In genomic region chr15:103182166-103182790, GRCm38 (mm10) we compare ENCODE assay signal across 8 mouse cellular contexts. TPM values are rescaled to one million over a fixed set of nuclear protein-coding genes. Genes with fewer than 3 reads are reported as not detected.
DNase-seq lines count a peak whose midpoint lies in the region; ATAC-seq and TF ChIP-seq lines count a peak whose summit lies in the region.

No protein-coding gene starts in this region.

- H3K79me2 ChIP-seq in C2C12 (ENCODE audit: control insufficient read depth, insufficient read depth), result no peaks in the 10 kb centered on the region

- H3K4me1 ChIP-seq in embryonic fibroblast, embryonic 13.5 days (ENCODE audit: control insufficient read depth, insufficient read depth, low read length), result no peaks in the 10 kb centered on the region
- H3K4me1 ChIP-seq in heart, embryonic 11.5 days (ENCODE audit: control insufficient read depth, insufficient read depth, low read length), result peaks cover 7% of the 10 kb centered on the region
- peaks cover 58% of the 10 kb centered on the region for H3K4me1 ChIP-seq in kidney, embryonic 15.5 days
- peaks cover 25% of the 10 kb centered on the region for H3K4me1 ChIP-seq in liver, embryonic 13.5 days (replicated peaks)
- peaks cover 12% of the 10 kb centered on the region for H3K4me1 ChIP-seq in stomach, embryonic 16.5 days (ENCODE audit: control insufficient read depth, insufficient read depth, low read length)

- H3K79me3 ChIP-seq in C2C12 (ENCODE audit: low read depth), result no peaks in the 10 kb centered on the region

- no peak overlapping the region for H3K27ac ChIP-seq in embryonic fibroblast, embryonic 13.5 days (ENCODE audit: insufficient read depth, low read length)
- H3K27ac ChIP-seq in heart, embryonic 11.5 days (ENCODE audit: low read depth, low read length), result no peak overlapping the region
- H3K27ac ChIP-seq in kidney, embryonic 15.5 days, result no peak overlapping the region
- no peak overlapping the region for H3K27ac ChIP-seq in liver, embryonic 13.5 days
- no peak overlapping the region for H3K27ac ChIP-seq in stomach, embryonic 16.5 days (ENCODE audit: low read length)

- no peaks in the 10 kb centered on the region for H3K27me3 ChIP-seq in C2C12 (ENCODE audit: control insufficient read depth, insufficient read depth, insufficient read length)
- H3K27me3 ChIP-seq in heart, embryonic 11.5 days (ENCODE audit: control insufficient read depth, insufficient read depth, low read length), result peaks cover 55% of the 10 kb centered on the region
- H3K27me3 ChIP-seq in kidney, embryonic 15.5 days, result 0 out of 2 replicates have a peak, but pooled peaks cover 22% of the 10 kb centered on the region
- H3K27me3 ChIP-seq in liver, embryonic 13.5 days, result peaks cover 76% of the 10 kb centered on the region
- H3K27me3 ChIP-seq in stomach, embryonic 16.5 days (ENCODE audit: control insufficient read depth, insufficient read depth, low read length), result peaks cover 18% of the 10 kb centered on the region; the same call in 1 of the 2 replicates

- peak; percentile 85 to 95 for DNase-seq in adrenal gland, postnatal 36 days
- DNase-seq in liver, embryonic 13.5 days, result peak; percentile 66
- peak; percentile 60 to 82 for DNase-seq in natural killer cell, adult 2 months (ENCODE audit: low spot score in 2 of 2)

- ATAC-seq in heart, embryonic 11.5 days (replicated peaks; ENCODE audit: insufficient number of reproducible peaks, low FRiP score, low TSS enrichment), result peak; percentile 25; the same call in 1 of the 2 replicates
- ATAC-seq in kidney, embryonic 15.5 days (replicated peaks; ENCODE audit: low FRiP score), result peak; percentile 35
- ATAC-seq in liver, embryonic 13.5 days (ENCODE audit: low read depth), result peak; percentile 56
- peak; percentile 58; the same call in 1 of the 2 replicates for ATAC-seq in stomach, embryonic 16.5 days (ENCODE audit: insufficient read depth, low FRiP score)

- H3K4me2 ChIP-seq in heart, embryonic 11.5 days, result peak overlapping the region; percentile 70
- peak overlapping the region; percentile 77 for H3K4me2 ChIP-seq in kidney, embryonic 15.5 days
- peak overlapping the region; percentile 71 for H3K4me2 ChIP-seq in liver, embryonic 13.5 days
- H3K4me2 ChIP-seq in stomach, embryonic 16.5 days (ENCODE audit: low read depth, low read length), result peak overlapping the region; percentile 86

- TF ChIP-seq CTCF in C2C12 (IDR thresholded peaks at IDR 0.05; ENCODE audit: control insufficient read depth, insufficient read depth, insufficient read length), result peak; percentile 100
- peak; percentile 95 for TF ChIP-seq CTCF in embryonic fibroblast, embryonic 13.5 days (IDR thresholded peaks at IDR 0.05; ENCODE audit: borderline replicate concordance, insufficient read depth, low read length)

- H3K36me3 ChIP-seq in C2C12 (ENCODE audit: control insufficient read depth, insufficient read depth), result no peaks in the 10 kb centered on the region
- H3K36me3 ChIP-seq in heart, embryonic 11.5 days (ENCODE audit: control insufficient read depth, insufficient read depth, low read length), result no peaks in the 10 kb centered on the region
- no peaks in the 10 kb centered on the region for H3K36me3 ChIP-seq in kidney, embryonic 15.5 days
- no peaks in the 10 kb centered on the region for H3K36me3 ChIP-seq in liver, embryonic 13.5 days
- H3K36me3 ChIP-seq in stomach, embryonic 16.5 days (ENCODE audit: control insufficient read depth, insufficient read depth, low read length), result no peaks in the 10 kb centered on the region

- H3ac ChIP-seq in C2C12 (ENCODE audit: control insufficient read depth, insufficient read length, low read depth), result peak overlapping the region; percentile 21

- no peaks in the 10 kb centered on the region for H3K9me3 ChIP-seq in heart, embryonic 11.5 days (replicated peaks; ENCODE audit: control insufficient read depth, low read length)
- H3K9me3 ChIP-seq in kidney, embryonic 15.5 days (replicated peaks), result no peaks in the 10 kb centered on the region
- no peaks in the 10 kb centered on the region for H3K9me3 ChIP-seq in liver, embryonic 13.5 days (replicated peaks)
- H3K9me3 ChIP-seq in stomach, embryonic 16.5 days (replicated peaks; ENCODE audit: control insufficient read depth, low read length), result no peaks in the 10 kb centered on the region

- no peak for TF ChIP-seq POLR2A in embryonic fibroblast, embryonic 13.5 days (IDR thresholded peaks at IDR 0.05; ENCODE audit: low read depth, low read length)

- 2% methylated on average over 42 of the region's 48 CpGs for WGBS in heart, embryonic 11.5 days (ENCODE audit: insufficient replicate concordance)
- WGBS in kidney, embryonic 15.5 days, result under 1% methylated on average over 44 of the region's 48 CpGs
- 2% methylated on average over 48 of the region's 48 CpGs for WGBS in liver, embryonic 13.5 days (ENCODE audit: insufficient replicate concordance)
- WGBS in stomach, embryonic 16.5 days, result 2% methylated on average over 40 of the region's 48 CpGs

- H3K9ac ChIP-seq in heart, embryonic 11.5 days (ENCODE audit: low read depth, low read length), result no peak overlapping the region
- H3K9ac ChIP-seq in kidney, embryonic 15.5 days, result peak overlapping the region; percentile 38; the same call in 1 of the 2 replicates
- no peak overlapping the region for H3K9ac ChIP-seq in liver, embryonic 13.5 days
- peak overlapping the region; percentile 58 for H3K9ac ChIP-seq in stomach, embryonic 16.5 days (ENCODE audit: low read length)

- peak overlapping the region; percentile 24 for H3K4me3 ChIP-seq in C2C12 (ENCODE audit: insufficient read depth, poor library complexity, severe bottlenecking)
- peak overlapping the region; percentile 57 for H3K4me3 ChIP-seq in embryonic fibroblast, embryonic 13.5 days (ENCODE audit: insufficient read depth, low read length)
- H3K4me3 ChIP-seq in heart, embryonic 11.5 days (ENCODE audit: low read depth, low read length), result peak overlapping the region; percentile 44
- H3K4me3 ChIP-seq in kidney, embryonic 15.5 days (replicated peaks), result peak overlapping the region; percentile 46
- H3K4me3 ChIP-seq in liver, embryonic 13.5 days (replicated peaks), result peak overlapping the region; percentile 44
- peak overlapping the region; percentile 40 for H3K4me3 ChIP-seq in stomach, embryonic 16.5 days (replicated peaks; ENCODE audit: low read length)

TF ChIP-seq in C2C12, 6 proteins besides CTCF, POLR2A, EP300 and RAD21:
- TF ChIP-seq USF1 (IDR thresholded peaks at IDR 0.05; ENCODE audit: low read depth), result no peak
- no peak for TF ChIP-seq FOSL1 (IDR thresholded peaks at IDR 0.05; ENCODE audit: insufficient read depth, low read length, poor library complexity, severe bottlenecking)
- no peak for TF ChIP-seq MYOD1 (IDR thresholded peaks at IDR 0.05; ENCODE audit: control insufficient read depth, insufficient read length, low read depth)
- TF ChIP-seq CEBPB (IDR thresholded peaks at IDR 0.05; ENCODE audit: low read depth), result no peak
- no peak for TF ChIP-seq MAX (IDR thresholded peaks at IDR 0.05)
- no peak for TF ChIP-seq MYOG (IDR thresholded peaks at IDR 0.05; ENCODE audit: control insufficient read depth, extremely low read depth, insufficient read length)

RNA-seq across cellular contexts. Expression of gene Smug1, which starts 15.4 kb away (rescaled TPM):
- 15.7 TPM for polyA plus RNA-seq in C2C12 (2012; fragmentation: generic; extraction: Trizol)
- total RNA-seq in adrenal gland, postnatal 36 days (2021), result 10 to 100 TPM; 11.9 to 13.0 TPM
- polyA plus RNA-seq in embryonic fibroblast, embryonic 13.5 days (2011; ENCODE audit: insufficient read length, low read depth, missing spikeins), result 10.4 and 11.0 TPM in 2 replicates
- 14.7 and 17.7 TPM in 2 replicates for polyA plus RNA-seq in heart, embryonic 11.5 days (2014; fragmentation: Nextera tagmentation; extraction: Ambion mirVana)
- 17.7 and 18.0 TPM in 2 replicates for polyA plus RNA-seq in kidney, embryonic 15.5 days (2015; fragmentation: Nextera tagmentation; extraction: Ambion mirVana)
- polyA plus RNA-seq in liver, embryonic 13.5 days (2015; fragmentation: Nextera tagmentation; extraction: Ambion mirVana), result 5.0 and 6.4 TPM in 2 replicates
- 20.1 and 21.1 TPM in 2 replicates for polyA plus RNA-seq in stomach, embryonic 16.5 days (2015; fragmentation: Nextera tagmentation; extraction: Ambion mirVana)

RNA-seq across cellular contexts. Expression of gene Cbx5, which starts 57.3 kb away (rescaled TPM):
- polyA plus RNA-seq in C2C12 (2012; fragmentation: generic; extraction: Trizol), result 52.3 TPM
- 10 to 100 TPM; 79.0 to 82.6 TPM for total RNA-seq in adrenal gland, postnatal 36 days (2021)
- 132 and 172 TPM in 2 replicates for polyA plus RNA-seq in embryonic fibroblast, embryonic 13.5 days (2011; ENCODE audit: insufficient read length, low read depth, missing spikeins)
- 139 and 146 TPM in 2 replicates for polyA plus RNA-seq in heart, embryonic 11.5 days (2014; fragmentation: Nextera tagmentation; extraction: Ambion mirVana)
- polyA plus RNA-seq in kidney, embryonic 15.5 days (2015; fragmentation: Nextera tagmentation; extraction: Ambion mirVana), result 124 and 125 TPM in 2 replicates
- polyA plus RNA-seq in liver, embryonic 13.5 days (2015; fragmentation: Nextera tagmentation; extraction: Ambion mirVana), result 61.1 and 76.6 TPM in 2 replicates
- polyA plus RNA-seq in stomach, embryonic 16.5 days (2015; fragmentation: Nextera tagmentation; extraction: Ambion mirVana), result 88.3 and 91.8 TPM in 2 replicates

RNA-seq across cellular contexts. Expression of gene Hnrnpa1, which starts 58.0 kb away (rescaled TPM):
- 625 TPM for polyA plus RNA-seq in C2C12 (2012; fragmentation: generic; extraction: Trizol)
- total RNA-seq in adrenal gland, postnatal 36 days (2021), result 100 to 1,000 TPM; 193 to 199 TPM
- 509 and 719 TPM in 2 replicates for polyA plus RNA-seq in embryonic fibroblast, embryonic 13.5 days (2011; ENCODE audit: insufficient read length, low read depth, missing spikeins)
- 572 and 590 TPM in 2 replicates for polyA plus RNA-seq in heart, embryonic 11.5 days (2014; fragmentation: Nextera tagmentation; extraction: Ambion mirVana)
- polyA plus RNA-seq in kidney, embryonic 15.5 days (2015; fragmentation: Nextera tagmentation; extraction: Ambion mirVana), result 1,025 and 1,038 TPM in 2 replicates
- polyA plus RNA-seq in liver, embryonic 13.5 days (2015; fragmentation: Nextera tagmentation; extraction: Ambion mirVana), result 436 and 495 TPM in 2 replicates
- 525 and 529 TPM in 2 replicates for polyA plus RNA-seq in stomach, embryonic 16.5 days (2015; fragmentation: Nextera tagmentation; extraction: Ambion mirVana)

Comparison
In these comparisons a context has a peak if more than half of its experiments do, and no peak if none do; other contexts are left out.
1. H3K9ac ChIP-seq: peak in kidney, embryonic 15.5 days (single experiment) and stomach, embryonic 16.5 days (single experiment); none in heart, embryonic 11.5 days (single experiment) and liver, embryonic 13.5 days (single experiment).
2. Peak in every context shown above with its lines, with median percentiles within 50 percentile points of each other: H3K4me3 ChIP-seq, DNase-seq, ATAC-seq and H3K4me2 ChIP-seq.